Mouse (Mus musculus) embryonic facial prominence, embryonic 13.5 days (tissue): ENCODE data around the gene Rab8a. TPM values are rescaled to one million over a fixed set of nuclear protein-coding genes. Genes with fewer than 3 reads are reported as not detected.

Source experiments
- ATAC-seq: fragments of 200-750 bp; cut with Nextera tagmentation; 2 replicates; pipeline ENCODE4 v1.8.0; 2017; ENCODE audit warnings: low read depth; ENCODE audit not compliant: insufficient number of reproducible peaks, insufficient read depth, low FRiP score, low TSS enrichment
- H3K27ac ChIP-seq: fragments of 300-500 bp; sonication (generic); 2 replicates; pipeline ENCODE4 v1.5.1; 2015; ENCODE audit warnings: moderate library complexity, mild to moderate bottlenecking, inconsistent platforms
- H3K27me3 ChIP-seq: fragments of 300-500 bp; sonication (generic); 2 replicates; pipeline ENCODE4 v1.6.1; 2015; ENCODE audit warnings: mild to moderate bottlenecking, inconsistent platforms
- H3K36me3 ChIP-seq: fragments of 300-500 bp; sonication (generic); 2 replicates; pipeline ENCODE4 v1.6.1; 2015; ENCODE audit warnings: mild to moderate bottlenecking, inconsistent platforms
- H3K4me1 ChIP-seq: fragments of 300-500 bp; sonication (generic); 2 replicates; pipeline ENCODE4 v1.6.1; 2015; ENCODE audit warnings: inconsistent platforms
- H3K4me2 ChIP-seq: fragments of 300-500 bp; sonication (generic); 2 replicates; pipeline ENCODE4 v1.6.1; 2015; ENCODE audit warnings: moderate library complexity, mild to moderate bottlenecking, inconsistent platforms
- H3K4me3 ChIP-seq: fragments of 300-500 bp; sonication (generic); 2 replicates; pipeline ENCODE4 v1.5.1; 2015; ENCODE audit warnings: mild to moderate bottlenecking, inconsistent platforms
- H3K9ac ChIP-seq: fragments of 300-500 bp; sonication (generic); 2 replicates; pipeline ENCODE4 v1.6.1; 2015; ENCODE audit warnings: mild to moderate bottlenecking, inconsistent platforms
- H3K9me3 ChIP-seq: fragments of 300-500 bp; sonication (generic); 2 replicates; pipeline ENCODE4 v1.6.1; 2016; ENCODE audit warnings: inconsistent platforms
- WGBS: fragments of 180-500 bp; shearing (Covaris S2); methylation state at CpG from one replicate; pipeline ENCODE4 v1.1.7; 2015; ENCODE audit warnings: mixed read lengths; 5-methylcytosine and 5-hydroxymethylcytosine counted together
- polyA plus RNA-seq: library from polyadenylated mRNA; unstranded; fragments of >200 nt; fragmentation: Nextera tagmentation; extraction: Ambion mirVana; gene quantifications from 2 replicates; pipeline ENCODE4 v1.2.1, GENCODE M21; 2015

The Rab8a gene
- polyA plus RNA-seq, 1 experiment from 2014 or later: 132 TPM

DNA sequence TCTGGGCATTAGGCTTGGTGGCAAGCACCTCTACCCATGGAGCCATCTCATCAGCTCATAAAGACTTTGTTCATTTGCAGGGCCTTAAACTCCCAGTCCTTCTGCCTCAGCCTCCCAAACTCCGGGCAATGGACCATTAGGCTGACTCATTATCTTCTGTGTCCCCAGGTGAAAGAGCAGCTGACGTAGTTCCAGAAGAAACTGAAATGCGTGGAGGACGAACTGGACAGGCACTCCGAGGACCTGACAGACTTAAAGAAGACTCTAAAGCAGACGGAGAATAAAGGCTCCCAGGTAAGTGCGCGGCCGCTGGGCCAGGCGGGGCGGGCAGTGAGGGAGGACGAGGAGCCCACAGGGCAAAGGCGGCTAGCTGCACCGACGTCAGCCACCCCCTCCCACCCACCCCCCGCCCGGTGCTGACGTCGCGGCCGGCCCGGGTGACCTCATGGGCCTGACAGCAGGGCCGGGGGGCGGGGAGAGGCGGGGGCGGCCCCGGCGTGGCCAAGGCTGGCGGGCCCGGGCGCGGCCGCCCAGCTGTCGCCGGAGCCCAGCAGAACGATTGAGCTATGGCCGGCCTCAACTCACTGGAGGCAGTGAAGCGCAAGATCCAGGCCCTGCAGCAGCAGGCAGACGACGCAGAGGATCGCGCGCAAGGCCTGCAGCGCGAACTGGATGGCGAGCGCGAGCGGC, 26.1 kb upstream of the Rab8a start, which contains the start of gene Tpm4:
TSS of gene Tpm4 (plus strand) at position 220 of the 690 bp plus-strand sequence.
- peak within 1 kb of the TSS; percentile 79 for H3K4me3 ChIP-seq
- H3K36me3 ChIP-seq: peaks cover 23% of the 10 kb centered on the region
- H3K27ac ChIP-seq: peak within 1 kb of the TSS; percentile 100
- H3K9ac ChIP-seq: peak within 1 kb of the TSS; percentile 97
- H3K9me3 ChIP-seq: no peaks in the 10 kb centered on the region
- H3K4me1 ChIP-seq: peaks cover 23% of the 10 kb centered on the region
- peak; percentile 59 for ATAC-seq
- H3K27me3 ChIP-seq: no peaks in the 10 kb centered on the region
- WGBS: under 1% methylated on average over 46 of the region's 49 CpGs
- H3K4me2 ChIP-seq: peak within 1 kb of the TSS; percentile 76

DNA sequence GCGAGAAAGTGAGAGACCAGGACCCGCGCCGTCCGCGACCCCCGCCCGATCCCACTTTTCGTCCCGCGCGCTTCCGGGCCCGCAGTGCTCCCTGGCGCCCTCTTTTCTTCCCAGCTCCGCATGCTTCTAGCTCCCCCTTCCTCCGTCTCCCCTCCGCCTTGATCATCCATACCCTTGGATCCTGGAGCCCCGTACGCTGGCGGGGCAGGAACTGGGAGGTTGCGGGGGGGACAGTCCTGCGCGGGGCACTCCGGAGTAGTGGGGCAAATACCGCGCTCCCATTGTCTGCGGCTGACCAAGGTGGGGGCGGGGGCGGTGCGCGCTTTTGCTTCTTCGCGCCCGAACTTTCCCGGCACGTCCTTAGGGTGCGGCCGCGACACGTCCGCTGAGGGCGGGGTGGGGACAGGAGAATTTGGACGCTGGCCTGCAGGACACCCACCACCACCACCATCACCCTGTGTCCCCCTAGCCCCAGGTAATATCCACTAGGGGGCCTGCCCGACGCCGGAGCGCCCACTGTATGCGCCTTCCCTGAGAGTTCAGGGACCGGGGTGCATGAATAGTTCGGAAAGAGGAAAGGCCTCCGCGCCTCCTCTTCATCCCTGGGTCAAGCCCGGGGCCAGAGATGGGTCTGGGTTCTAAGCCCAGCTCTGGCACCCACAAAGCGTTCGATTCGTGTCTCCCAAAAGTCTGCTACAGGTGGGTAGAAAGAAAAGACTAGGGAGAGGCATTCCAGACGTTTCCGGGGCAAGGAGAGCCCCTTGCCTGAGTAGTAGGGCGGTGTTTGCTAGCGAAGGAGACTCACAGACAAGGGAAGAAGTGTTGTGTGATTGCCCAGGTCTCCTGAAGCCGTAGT, 25.3 kb upstream of the Rab8a start:
- Histone ChIP-seq H3K27ac (peak overlapping the region; percentile 100), H3K9ac (peak overlapping the region; percentile 97), H3K4me2 (peak overlapping the region; percentile 76), H3K36me3 (peaks cover 30% of the 10 kb centered on the region), H3K4me3 (peak overlapping the region; percentile 79), H3K9me3 (no peaks in the 10 kb centered on the region), H3K27me3 (no peaks in the 10 kb centered on the region), H3K4me1 (peaks cover 23% of the 10 kb centered on the region)
- ATAC-seq: peak; percentile 57
- under 1% methylated on average over 58 of the region's 62 CpGs for WGBS

DNA sequence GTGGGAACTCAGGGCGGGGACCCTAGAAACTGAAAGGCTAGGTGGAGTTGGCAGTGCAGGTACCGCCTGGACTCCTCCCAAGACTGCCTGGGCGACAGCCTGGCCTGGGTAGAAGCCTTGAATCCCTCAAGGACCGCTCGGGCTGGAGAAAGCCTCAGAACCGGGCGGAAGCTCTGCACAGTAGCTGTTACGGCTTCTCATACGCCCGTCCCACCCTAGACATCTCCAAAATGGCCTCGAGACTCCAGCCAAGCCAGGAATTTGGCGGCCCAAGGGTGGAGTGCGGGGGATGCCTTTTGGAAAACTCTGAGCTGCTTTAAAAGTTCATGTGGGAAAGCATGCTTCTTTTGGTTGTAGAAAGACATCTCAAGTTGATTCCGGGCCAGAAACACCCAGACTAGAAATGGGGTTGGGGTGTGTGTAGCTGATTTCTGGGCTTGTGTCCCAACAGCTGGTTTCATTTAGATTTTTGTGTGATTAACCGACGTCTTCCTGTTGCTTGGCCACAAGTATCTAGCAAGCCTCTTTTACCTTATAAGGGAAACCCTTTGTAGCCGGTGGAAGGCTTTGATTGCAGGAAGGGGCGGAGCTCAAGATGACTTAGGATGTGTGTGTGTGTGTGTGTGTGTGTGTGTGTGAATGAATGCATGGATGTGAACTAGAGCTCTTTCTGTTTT, 24.6 kb upstream of the Rab8a start:
- H3K4me1 ChIP-seq: peaks cover 23% of the 10 kb centered on the region
- under 1% methylated on average over 18 of the region's 18 CpGs for WGBS
- H3K27ac ChIP-seq: peak overlapping the region; percentile 100
- peaks cover 37% of the 10 kb centered on the region for H3K36me3 ChIP-seq
- H3K9ac ChIP-seq: peak overlapping the region; percentile 97
- H3K4me3 ChIP-seq: peak overlapping the region; percentile 79
- no peaks in the 10 kb centered on the region for H3K9me3 ChIP-seq
- H3K4me2 ChIP-seq: peak overlapping the region; percentile 76
- no peaks in the 10 kb centered on the region for H3K27me3 ChIP-seq
- ATAC-seq: peak; percentile 68

DNA sequence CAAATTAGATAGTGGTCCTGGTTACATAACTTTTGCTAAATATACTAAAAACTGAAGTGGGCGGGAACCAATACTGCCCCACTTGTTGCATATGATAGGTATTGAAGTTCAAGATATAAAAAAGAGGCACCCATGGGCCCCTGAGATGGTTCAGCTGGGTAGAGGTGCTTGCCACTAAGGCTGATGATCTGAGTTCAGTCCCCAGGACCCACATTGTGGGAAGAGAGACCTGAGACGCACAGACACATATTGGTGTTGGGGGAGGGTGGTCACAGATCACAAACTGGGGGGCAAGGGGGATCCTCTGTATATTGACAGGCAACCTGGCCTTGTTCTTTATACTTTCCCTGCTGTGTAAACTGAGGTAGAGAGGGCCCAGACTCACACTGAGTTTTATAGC, 23.6 kb upstream of the Rab8a start:
- H3K4me3 ChIP-seq: peak overlapping the region; percentile 79
- peak overlapping the region; percentile 76 for H3K4me2 ChIP-seq
- 81% methylated on average over 2 of the region's 2 CpGs for WGBS
- no peak for ATAC-seq
- no peaks in the 10 kb centered on the region for H3K9me3 ChIP-seq
- no peak overlapping the region for H3K9ac ChIP-seq
- H3K4me1 ChIP-seq: peaks cover 23% of the 10 kb centered on the region
- H3K27me3 ChIP-seq: no peaks in the 10 kb centered on the region
- H3K36me3 ChIP-seq: peaks cover 47% of the 10 kb centered on the region
- H3K27ac ChIP-seq: peak overlapping the region; percentile 100; the same call in 1 of the 2 replicates

DNA sequence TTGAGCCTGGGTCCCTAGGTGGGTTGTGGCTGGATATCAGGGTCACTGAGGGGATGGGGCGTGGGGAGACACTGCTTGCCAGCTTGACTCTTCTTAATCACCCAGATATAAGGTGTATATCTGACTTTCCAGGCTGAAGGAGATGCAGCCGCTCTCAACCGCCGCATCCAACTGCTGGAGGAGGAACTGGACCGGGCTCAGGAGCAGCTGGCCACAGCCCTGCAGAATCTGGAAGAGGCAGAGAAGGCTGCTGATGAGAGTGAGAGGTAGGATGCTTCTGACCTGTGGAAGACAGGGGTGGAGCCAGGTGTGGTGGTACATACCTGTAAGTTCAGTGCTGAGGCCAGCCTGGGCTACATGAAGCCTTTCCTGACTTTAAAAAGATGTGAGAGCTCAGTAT, 22.5 kb upstream of the Rab8a start:
- Histone ChIP-seq H3K9me3 (no peaks in the 10 kb centered on the region), H3K4me1 (peaks cover 23% of the 10 kb centered on the region), H3K27me3 (no peaks in the 10 kb centered on the region), H3K4me3 (no peak overlapping the region), H3K27ac (no peak overlapping the region), H3K4me2 (no peak overlapping the region), H3K9ac (no peak overlapping the region), H3K36me3 (peaks cover 58% of the 10 kb centered on the region)
- no peak for ATAC-seq
- WGBS: 96% methylated on average over 5 of the region's 5 CpGs

DNA sequence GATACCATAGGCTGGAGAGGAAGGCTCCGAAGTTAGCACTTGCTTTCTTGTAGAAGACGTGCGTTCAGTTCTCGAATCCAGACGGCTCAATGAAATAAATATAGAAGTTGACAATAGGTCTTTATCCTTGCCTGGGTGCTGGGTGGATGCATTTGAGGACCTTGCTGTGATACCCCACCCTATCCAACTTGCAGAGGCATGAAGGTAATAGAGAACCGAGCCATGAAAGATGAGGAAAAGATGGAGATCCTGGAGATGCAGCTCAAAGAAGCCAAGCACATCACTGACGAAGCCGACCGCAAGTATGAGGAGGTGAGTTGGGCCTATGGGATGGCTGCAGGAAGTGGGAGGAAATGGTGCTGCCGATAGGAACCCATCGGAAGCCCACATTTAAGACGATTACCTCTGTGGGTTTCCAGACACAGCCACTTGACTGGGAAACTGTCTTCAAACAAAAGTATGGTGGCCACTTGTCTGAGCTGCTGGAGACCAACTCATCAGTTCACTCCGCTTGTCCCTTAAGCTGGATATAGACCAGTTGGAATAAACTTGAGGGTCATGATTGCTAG, 17.7 kb upstream of the Rab8a start:
- Histone ChIP-seq H3K4me2 (no peak overlapping the region), H3K4me3 (no peak overlapping the region), H3K27me3 (no peaks in the 10 kb centered on the region), H3K36me3 (peaks cover 95% of the 10 kb centered on the region), H3K27ac (no peak overlapping the region), H3K9ac (no peak overlapping the region), H3K4me1 (peaks cover 5% of the 10 kb centered on the region), H3K9me3 (no peaks in the 10 kb centered on the region)
- ATAC-seq: no peak
- WGBS: 89% methylated on average over 13 of the region's 13 CpGs

DNA sequence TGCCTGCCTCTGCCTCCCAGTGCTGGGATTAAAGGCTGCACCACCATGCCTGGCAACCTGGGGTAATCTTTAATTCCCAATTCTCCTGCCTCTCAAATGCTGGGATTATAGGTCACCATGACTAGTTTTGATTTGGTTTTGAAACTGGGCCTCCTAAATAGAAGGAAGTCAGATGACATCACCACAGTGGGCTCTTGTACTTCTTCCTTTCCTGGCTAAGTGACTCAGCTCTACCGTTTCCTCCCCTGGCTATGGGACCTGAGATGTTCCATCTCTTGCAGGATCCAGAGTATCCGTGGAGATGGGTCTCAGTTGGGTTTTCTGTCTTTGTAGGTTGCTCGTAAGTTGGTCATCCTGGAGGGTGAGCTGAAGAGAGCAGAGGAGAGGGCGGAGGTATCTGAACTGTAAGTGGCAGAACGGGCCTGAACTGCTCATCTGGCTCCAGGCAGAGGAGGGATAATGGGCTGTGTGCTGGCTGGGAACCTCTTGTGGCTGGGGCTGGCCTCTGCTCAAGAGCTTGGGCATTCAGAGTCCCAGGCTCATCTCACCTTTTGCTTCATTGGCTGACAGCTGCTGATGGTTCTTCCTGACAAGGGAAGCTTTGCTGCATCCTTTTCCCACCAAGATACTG, 16.5 kb upstream of the Rab8a start:
- WGBS: 78% methylated on average over 5 of the region's 5 CpGs
- Histone ChIP-seq H3K36me3 (peaks cover 93% of the 10 kb centered on the region), H3K27ac (no peak overlapping the region), H3K27me3 (no peaks in the 10 kb centered on the region), H3K4me3 (no peak overlapping the region), H3K4me1 (no peaks in the 10 kb centered on the region), H3K9ac (no peak overlapping the region), H3K4me2 (no peak overlapping the region), H3K9me3 (no peaks in the 10 kb centered on the region)
- ATAC-seq: no peak

DNA sequence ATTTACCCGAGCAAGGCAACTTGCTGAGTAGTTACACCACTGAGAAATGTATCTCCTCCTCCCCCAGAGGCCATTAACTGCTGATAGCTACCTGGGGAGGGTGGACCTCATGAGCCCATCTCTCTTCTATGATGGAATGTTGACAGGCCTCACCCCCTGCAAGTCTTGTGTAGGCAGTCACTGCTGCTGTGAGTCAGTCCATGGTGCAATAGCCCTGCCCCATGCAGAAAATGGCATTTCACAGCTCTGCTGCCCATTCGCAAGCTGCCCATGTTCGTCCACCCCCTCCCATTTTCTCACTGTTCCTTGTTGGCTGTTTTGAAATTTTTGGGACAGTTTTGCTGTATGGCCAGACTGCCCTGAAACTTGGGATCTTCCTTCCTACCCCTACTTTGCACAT, 15.5 kb upstream of the Rab8a start:
- H3K9ac ChIP-seq: no peak overlapping the region
- no peak overlapping the region for H3K4me2 ChIP-seq
- no peak overlapping the region for H3K4me3 ChIP-seq
- no peak overlapping the region for H3K27ac ChIP-seq
- no peaks in the 10 kb centered on the region for H3K9me3 ChIP-seq
- H3K27me3 ChIP-seq: no peaks in the 10 kb centered on the region
- H3K36me3 ChIP-seq: peaks cover 93% of the 10 kb centered on the region
- no peak for ATAC-seq
- H3K4me1 ChIP-seq: no peaks in the 10 kb centered on the region
- WGBS: 89% methylated on average over 3 of the region's 3 CpGs

DNA sequence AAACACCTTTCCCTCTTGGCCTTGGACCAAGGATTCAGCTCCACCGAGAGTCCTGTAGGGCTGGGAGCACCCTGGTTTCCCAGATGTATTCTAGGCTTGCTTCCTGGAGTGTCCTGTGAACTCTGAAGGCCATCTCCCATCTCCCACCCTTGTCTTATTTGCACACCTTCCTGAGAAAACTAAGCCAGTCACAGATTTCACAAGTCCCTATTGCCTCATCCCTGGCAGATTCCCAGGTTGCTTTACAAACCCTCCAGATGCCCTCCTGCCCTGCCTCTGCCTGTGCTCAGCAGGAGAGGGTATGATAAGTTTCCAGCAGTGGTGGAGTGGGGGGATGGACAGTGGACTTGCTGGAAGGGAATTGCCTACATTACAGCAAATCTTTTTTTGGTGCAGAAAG, 14.9 kb upstream of the Rab8a start:
- WGBS: 97% methylated on average over 1 of the region's 1 CpGs
- H3K4me2 ChIP-seq: no peak overlapping the region
- H3K27me3 ChIP-seq: no peaks in the 10 kb centered on the region
- no peaks in the 10 kb centered on the region for H3K9me3 ChIP-seq
- no peak for ATAC-seq
- peaks cover 94% of the 10 kb centered on the region for H3K36me3 ChIP-seq
- H3K4me1 ChIP-seq: no peaks in the 10 kb centered on the region
- H3K27ac ChIP-seq: no peak overlapping the region
- H3K9ac ChIP-seq: no peak overlapping the region
- no peak overlapping the region for H3K4me3 ChIP-seq

DNA sequence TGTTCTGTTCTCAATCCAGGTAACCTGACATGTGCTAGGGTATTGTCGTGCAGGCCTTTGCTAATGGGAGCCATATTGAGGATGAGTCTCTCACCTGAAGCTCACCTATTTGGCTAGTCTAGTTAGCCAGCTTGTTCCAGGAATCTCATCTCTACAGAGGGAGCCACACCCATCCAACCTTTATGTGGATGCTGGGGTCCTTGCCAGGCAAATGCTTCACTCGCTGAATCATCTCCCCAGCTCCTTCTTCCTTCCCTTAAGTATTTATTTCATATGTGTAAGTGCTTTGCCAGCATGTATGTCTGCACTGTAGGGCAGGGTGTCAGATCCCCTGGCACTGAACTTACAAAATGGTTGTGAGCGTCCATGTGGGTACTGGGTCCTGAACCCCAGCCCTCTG, 14.4 kb upstream of the Rab8a start:
- no peak overlapping the region for H3K9ac ChIP-seq
- peaks cover 94% of the 10 kb centered on the region for H3K36me3 ChIP-seq
- H3K9me3 ChIP-seq: no peaks in the 10 kb centered on the region
- WGBS: 82% methylated on average over 3 of the region's 3 CpGs
- ATAC-seq: no peak
- H3K4me2 ChIP-seq: no peak overlapping the region
- no peak overlapping the region for H3K27ac ChIP-seq
- no peaks in the 10 kb centered on the region for H3K27me3 ChIP-seq
- H3K4me1 ChIP-seq: no peaks in the 10 kb centered on the region
- H3K4me3 ChIP-seq: no peak overlapping the region

DNA sequence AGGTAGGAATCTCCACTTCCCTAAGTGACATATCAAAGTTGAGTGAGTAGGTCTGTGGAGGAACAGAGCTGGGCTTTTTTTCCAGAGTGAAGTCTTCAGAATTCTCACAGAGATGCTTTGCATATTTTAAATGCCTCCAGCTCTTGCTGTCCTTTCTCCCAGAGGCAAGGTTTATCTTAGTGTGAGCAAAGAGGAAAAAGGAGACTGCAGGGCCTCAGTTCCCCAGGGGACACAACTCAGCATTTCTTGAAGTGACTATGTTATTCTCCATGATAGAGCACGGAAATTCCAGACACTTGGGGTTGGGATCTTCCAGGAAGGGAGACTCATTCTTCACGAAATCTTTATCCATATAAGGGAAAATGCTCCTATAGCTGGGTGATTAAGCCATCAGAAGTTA, 13.7 kb upstream of the Rab8a start:
- Histone ChIP-seq H3K27ac (no peak overlapping the region), H3K4me1 (no peaks in the 10 kb centered on the region), H3K36me3 (peaks cover 94% of the 10 kb centered on the region), H3K4me3 (no peak overlapping the region), H3K27me3 (no peaks in the 10 kb centered on the region), H3K9ac (no peak overlapping the region), H3K4me2 (no peak overlapping the region), H3K9me3 (no peaks in the 10 kb centered on the region)
- WGBS: 86% methylated on average over 2 of the region's 2 CpGs
- ATAC-seq: no peak
